Mouse (Mus musculus): ENCODE data around the gene Ncapg.

DNA sequence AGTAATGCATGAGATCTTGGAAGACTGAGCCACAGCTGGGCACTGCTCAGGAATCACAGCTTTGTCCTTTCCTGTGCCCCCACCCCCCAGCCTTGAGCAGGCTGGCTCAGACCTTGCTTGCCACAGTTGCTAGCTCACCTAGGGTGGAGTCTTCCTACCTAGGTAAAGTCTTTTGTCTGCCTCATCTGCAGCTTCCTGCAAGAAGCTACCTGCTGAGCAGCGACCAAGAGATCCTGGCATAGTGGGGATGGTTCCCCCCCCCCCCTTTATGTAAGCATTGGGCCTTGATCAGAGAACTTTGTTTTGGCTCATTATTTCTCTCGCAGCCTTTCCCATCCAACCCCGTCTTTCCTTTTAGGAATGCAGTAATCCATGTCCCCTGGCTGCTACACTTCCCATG, 48.2 kb upstream of the Ncapg start:
- TF ChIP-seq POLR2A (IDR thresholded peaks at IDR 0.05; ENCODE audit: extremely low read depth, insufficient read depth, low read length) (no peak), CTCF (IDR thresholded peaks at IDR 0.05; ENCODE audit: low read depth, low read length) (no peak)

Measured in liver, adult 2 months (tissue).